Mouse (Mus musculus): ENCODE measurements around the gene Corin. TPM values are rescaled to one million over a fixed set of nuclear protein-coding genes. Genes with fewer than 3 reads are reported as not detected.

Corin gene
- polyA plus RNA-seq (2014; fragmentation: Nextera tagmentation; extraction: Ambion mirVana): 8.8 and 10.2 TPM in 2 replicates

DNA sequence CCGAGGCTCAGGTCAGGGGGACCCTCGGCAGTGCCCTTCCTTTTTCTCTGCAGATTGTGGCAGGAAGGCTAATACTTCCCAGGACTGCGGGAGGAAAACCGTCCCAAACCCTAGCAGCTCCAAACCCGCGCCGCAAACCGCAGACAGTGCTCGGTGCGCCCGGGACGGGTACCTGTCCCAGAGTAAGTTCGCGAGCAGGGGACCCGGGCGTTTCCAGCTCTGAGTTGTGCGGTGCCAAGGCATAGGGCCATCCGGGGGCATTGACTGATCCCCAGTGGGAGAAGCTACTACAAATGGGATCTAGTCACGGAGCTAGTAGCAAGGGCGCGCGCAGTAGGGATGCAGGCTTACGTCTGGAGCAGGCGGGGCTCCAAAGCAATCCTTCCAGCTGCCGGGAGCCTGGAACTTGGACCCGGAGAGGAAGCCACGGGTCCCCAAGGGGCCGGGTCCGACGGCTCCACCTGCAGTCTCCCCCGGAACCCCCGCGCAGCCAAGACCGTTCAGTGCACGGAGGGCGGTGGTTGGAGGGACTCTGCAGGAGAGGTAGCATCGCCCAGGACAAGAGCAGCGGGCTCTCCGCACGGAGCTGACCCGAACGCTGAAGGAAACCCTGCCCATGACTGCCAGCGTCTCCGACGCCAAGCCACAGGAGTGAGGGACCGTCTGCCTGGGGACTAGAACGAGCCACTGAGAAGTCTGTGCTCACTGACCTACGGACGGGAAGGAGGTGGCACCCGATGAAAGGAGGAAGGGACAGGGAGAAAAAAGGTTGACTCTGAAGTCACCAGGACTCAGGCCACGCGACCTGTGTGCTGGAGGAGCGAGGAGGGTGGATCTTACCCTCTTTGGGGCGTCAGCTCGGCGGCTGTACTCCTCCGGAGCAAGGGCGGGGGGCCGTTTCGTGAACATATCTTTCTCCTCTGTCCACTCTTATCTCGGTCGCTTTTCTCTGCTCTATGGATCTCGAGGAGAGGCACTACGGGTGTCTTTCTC, at the start of gene Corin:
Gene Corin (minus strand): TSS at position 943 of the 993 bp plus-strand sequence.
- ATAC-seq (ENCODE audit: low FRiP score) (peak; percentile 38), DNase-seq (ENCODE audit: low spot score) (peak; percentile 43)
- Histone ChIP-seq H3K4me3 (ENCODE audit: low read depth, low read length) (peak within 1 kb of the TSS; percentile 39), H3K4me2 (replicated peaks; ENCODE audit: low read depth, low read length) (peak within 1 kb of the TSS; percentile 64), H3K9me3 (ENCODE audit: control insufficient read depth, low read length) (no peaks in the 10 kb centered on the region), H3K27ac (ENCODE audit: low read depth, low read length) (no peak within 1 kb of the TSS), H3K27me3 (ENCODE audit: control insufficient read depth, insufficient read depth, low read length) (peaks cover 25% of the 10 kb centered on the region), H3K9ac (ENCODE audit: low read depth, low read length) (peak within 1 kb of the TSS; percentile 25; the same call in 1 of the 2 replicates), H3K36me3 (ENCODE audit: control insufficient read depth, insufficient read depth, low read length) (no peaks in the 10 kb centered on the region), H3K4me1 (replicated peaks; ENCODE audit: control insufficient read depth, insufficient read depth, low read length) (peaks cover 3% of the 10 kb centered on the region; the same call in 1 of the 2 replicates)
- 2% methylated on average over 64 of the region's 64 CpGs for WGBS

DNA sequence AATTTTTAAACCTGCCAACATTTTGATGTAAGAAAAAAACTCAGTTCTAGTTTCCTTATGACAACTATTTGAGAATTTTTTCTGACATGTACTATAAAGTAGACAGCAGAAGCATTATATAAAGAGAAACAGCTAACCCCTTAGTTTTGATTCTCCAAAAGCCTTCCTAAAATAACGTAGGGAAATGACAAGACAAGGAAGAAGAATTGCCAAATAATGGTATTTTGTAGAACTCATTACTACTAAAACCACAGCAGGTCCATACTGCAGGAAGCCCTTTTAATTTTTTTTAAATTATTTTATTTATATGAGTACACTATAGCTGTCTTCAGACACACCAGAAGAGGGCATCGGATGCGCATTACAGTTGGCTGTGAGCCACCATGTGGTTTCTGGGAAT, 46.9 kb upstream of the Corin start:
- Histone ChIP-seq H3K27me3 (ENCODE audit: control insufficient read depth, insufficient read depth, low read length) (no peaks in the 10 kb centered on the region), H3K9ac (ENCODE audit: low read depth, low read length) (no peak overlapping the region), H3K36me3 (ENCODE audit: control insufficient read depth, insufficient read depth, low read length) (peaks cover 2% of the 10 kb centered on the region; the same call in 1 of the 2 replicates), H3K4me3 (ENCODE audit: low read depth, low read length) (no peak overlapping the region), H3K4me2 (replicated peaks; ENCODE audit: low read depth, low read length) (no peak overlapping the region), H3K27ac (ENCODE audit: low read depth, low read length) (no peak overlapping the region), H3K4me1 (replicated peaks; ENCODE audit: control insufficient read depth, insufficient read depth, low read length) (no peaks in the 10 kb centered on the region), H3K9me3 (ENCODE audit: control insufficient read depth, low read length) (no peaks in the 10 kb centered on the region)
- 95% methylated on average over 3 of the region's 3 CpGs for WGBS
- ATAC-seq (ENCODE audit: low FRiP score) (no peak), DNase-seq (ENCODE audit: low spot score) (no peak)

DNA sequence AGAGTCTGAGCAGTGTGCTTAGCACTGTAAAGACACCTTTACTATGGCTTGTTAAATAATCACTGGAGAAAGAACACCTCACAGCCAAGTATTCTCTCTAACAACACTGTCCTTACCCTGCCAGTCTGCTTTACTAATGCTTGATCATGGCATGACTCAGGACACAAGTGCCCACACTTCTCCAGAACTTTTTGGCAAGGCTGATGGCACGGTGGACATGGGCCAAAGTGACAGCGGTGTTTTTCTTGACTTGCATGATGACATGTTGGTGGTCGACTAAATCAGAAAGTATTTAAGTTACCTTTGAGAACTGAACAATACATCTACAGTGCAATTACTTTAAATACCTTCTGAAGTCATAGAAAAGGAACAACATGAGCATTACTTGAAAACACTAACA, 24.6 kb upstream of the Corin start:
- H3K9me3 ChIP-seq (ENCODE audit: control insufficient read depth, low read length): no peaks in the 10 kb centered on the region
- H3K4me2 ChIP-seq (replicated peaks; ENCODE audit: low read depth, low read length): no peak overlapping the region
- 95% methylated on average over 3 of the region's 3 CpGs for WGBS
- H3K9ac ChIP-seq (ENCODE audit: low read depth, low read length): no peak overlapping the region
- no peaks in the 10 kb centered on the region for H3K27me3 ChIP-seq (ENCODE audit: control insufficient read depth, insufficient read depth, low read length)
- H3K4me1 ChIP-seq (replicated peaks; ENCODE audit: control insufficient read depth, insufficient read depth, low read length): no peaks in the 10 kb centered on the region
- DNase-seq (ENCODE audit: low spot score): no peak
- no peak overlapping the region for H3K27ac ChIP-seq (ENCODE audit: low read depth, low read length)
- ATAC-seq (ENCODE audit: low FRiP score): no peak
- H3K4me3 ChIP-seq (ENCODE audit: low read depth, low read length): no peak overlapping the region
- H3K36me3 ChIP-seq (ENCODE audit: control insufficient read depth, insufficient read depth, low read length): peaks cover 8% of the 10 kb centered on the region

DNA sequence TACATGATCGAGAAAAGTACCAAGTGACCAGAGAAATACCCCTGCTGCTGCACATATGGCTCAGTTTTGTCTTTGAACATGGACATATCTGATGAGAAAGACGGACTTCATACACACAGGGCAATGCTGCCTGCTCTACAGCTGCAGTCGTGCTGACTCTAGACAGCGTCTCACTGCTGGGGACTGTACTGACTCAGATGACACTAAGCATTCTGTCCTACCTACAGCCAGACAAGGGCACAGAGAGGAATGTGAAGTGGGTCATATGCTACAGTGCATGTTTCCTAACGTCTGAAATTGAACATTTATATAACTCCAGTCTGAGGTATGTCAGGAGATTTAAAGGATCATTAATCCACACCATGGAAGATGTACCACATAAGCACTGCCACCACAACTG, 9.5 kb upstream of the Corin start:
- Histone ChIP-seq H3K27me3 (ENCODE audit: control insufficient read depth, insufficient read depth, low read length) (no peaks in the 10 kb centered on the region), H3K4me2 (replicated peaks; ENCODE audit: low read depth, low read length) (no peak overlapping the region), H3K9ac (ENCODE audit: low read depth, low read length) (no peak overlapping the region), H3K27ac (ENCODE audit: low read depth, low read length) (no peak overlapping the region), H3K9me3 (ENCODE audit: control insufficient read depth, low read length) (no peaks in the 10 kb centered on the region), H3K4me3 (ENCODE audit: low read depth, low read length) (no peak overlapping the region), H3K4me1 (replicated peaks; ENCODE audit: control insufficient read depth, insufficient read depth, low read length) (no peaks in the 10 kb centered on the region), H3K36me3 (ENCODE audit: control insufficient read depth, insufficient read depth, low read length) (no peaks in the 10 kb centered on the region)
- DNase-seq (ENCODE audit: low spot score) (no peak), ATAC-seq (ENCODE audit: low FRiP score) (no peak)
- 94% methylated on average over 5 of the region's 5 CpGs for WGBS

DNA sequence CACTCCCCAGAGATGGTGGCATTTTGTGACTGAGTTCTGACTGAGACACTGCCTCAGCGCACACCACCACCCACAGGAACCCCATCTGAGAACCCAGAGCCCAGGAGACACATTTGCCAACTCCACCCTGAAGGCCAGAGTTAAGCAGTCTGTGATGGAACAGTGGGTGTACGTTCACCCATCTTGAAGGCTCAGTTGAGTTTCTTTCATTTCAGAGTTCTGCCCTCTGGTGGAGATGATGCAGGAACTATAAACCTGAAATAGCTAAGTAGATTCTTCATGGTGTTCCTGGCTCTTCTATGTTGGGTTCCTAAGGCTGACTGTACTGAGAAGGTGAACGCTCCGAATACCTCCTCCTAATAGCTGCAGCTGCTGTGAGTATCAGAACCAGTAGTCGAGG, 1.5 kb upstream of the Corin start:
- Histone ChIP-seq H3K27ac (ENCODE audit: low read depth, low read length) (no peak overlapping the region), H3K36me3 (ENCODE audit: control insufficient read depth, insufficient read depth, low read length) (no peaks in the 10 kb centered on the region), H3K4me1 (replicated peaks; ENCODE audit: control insufficient read depth, insufficient read depth, low read length) (peaks cover 3% of the 10 kb centered on the region; the same call in 1 of the 2 replicates), H3K4me3 (ENCODE audit: low read depth, low read length) (no peak overlapping the region), H3K4me2 (replicated peaks; ENCODE audit: low read depth, low read length) (no peak overlapping the region), H3K9me3 (ENCODE audit: control insufficient read depth, low read length) (no peaks in the 10 kb centered on the region), H3K27me3 (ENCODE audit: control insufficient read depth, insufficient read depth, low read length) (peaks cover 25% of the 10 kb centered on the region), H3K9ac (ENCODE audit: low read depth, low read length) (no peak overlapping the region)
- DNase-seq (ENCODE audit: low spot score) (peak; percentile 29), ATAC-seq (ENCODE audit: low FRiP score) (no peak)
- 82% methylated on average over 5 of the region's 5 CpGs for WGBS

DNA sequence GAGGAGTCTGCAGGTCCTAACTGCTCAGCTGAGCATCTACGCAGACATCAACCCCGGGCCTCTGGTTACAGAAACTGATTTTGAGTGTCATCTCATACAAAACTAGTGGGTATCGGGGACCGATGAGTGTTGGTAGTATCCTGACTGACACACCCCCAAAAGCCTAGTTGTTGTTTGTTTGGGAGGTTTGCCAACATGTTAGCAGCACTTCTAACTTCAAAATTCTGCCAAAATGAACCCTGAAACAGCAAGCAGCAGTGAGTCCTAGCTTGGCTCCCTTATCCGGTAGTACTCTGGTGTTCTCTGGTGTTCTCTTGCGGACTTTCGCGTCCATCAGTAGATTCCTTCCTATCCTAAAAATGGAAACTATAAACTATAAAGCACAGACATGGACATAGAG, 1.5 kb downstream of the Corin start:
- Histone ChIP-seq H3K27ac (ENCODE audit: low read depth, low read length) (no peak overlapping the region), H3K9me3 (ENCODE audit: control insufficient read depth, low read length) (no peaks in the 10 kb centered on the region), H3K4me1 (replicated peaks; ENCODE audit: control insufficient read depth, insufficient read depth, low read length) (peaks cover 3% of the 10 kb centered on the region; the same call in 1 of the 2 replicates), H3K27me3 (ENCODE audit: control insufficient read depth, insufficient read depth, low read length) (peaks cover 25% of the 10 kb centered on the region), H3K36me3 (ENCODE audit: control insufficient read depth, insufficient read depth, low read length) (no peaks in the 10 kb centered on the region), H3K4me2 (replicated peaks; ENCODE audit: low read depth, low read length) (no peak overlapping the region), H3K4me3 (ENCODE audit: low read depth, low read length) (no peak overlapping the region), H3K9ac (ENCODE audit: low read depth, low read length) (no peak overlapping the region)
- ATAC-seq (ENCODE audit: low FRiP score) (no peak), DNase-seq (ENCODE audit: low spot score) (no peak)
- WGBS: 71% methylated on average over 8 of the region's 8 CpGs

DNA sequence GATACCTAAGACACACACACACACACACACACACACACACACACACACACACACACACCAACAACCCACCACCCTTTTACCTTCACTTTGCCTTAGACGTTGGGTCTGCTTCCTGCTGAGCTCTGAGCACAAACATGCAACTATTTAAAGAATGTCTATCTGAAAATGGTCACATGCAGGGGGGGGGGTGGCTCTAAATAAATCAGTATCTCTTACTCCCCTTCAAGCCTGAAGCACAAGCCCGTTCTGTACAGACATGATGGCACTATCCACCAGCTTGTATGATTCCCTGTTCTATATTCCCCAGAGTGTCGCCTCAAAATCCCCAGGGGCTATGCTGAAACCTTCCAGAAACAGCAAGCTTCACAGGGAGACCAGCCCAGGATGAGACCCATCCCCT, 2.5 kb downstream of the Corin start:
- Histone ChIP-seq H3K9me3 (ENCODE audit: control insufficient read depth, low read length) (no peaks in the 10 kb centered on the region), H3K36me3 (ENCODE audit: control insufficient read depth, insufficient read depth, low read length) (no peaks in the 10 kb centered on the region), H3K4me3 (ENCODE audit: low read depth, low read length) (no peak overlapping the region), H3K4me2 (replicated peaks; ENCODE audit: low read depth, low read length) (no peak overlapping the region), H3K9ac (ENCODE audit: low read depth, low read length) (no peak overlapping the region), H3K27ac (ENCODE audit: low read depth, low read length) (no peak overlapping the region), H3K4me1 (replicated peaks; ENCODE audit: control insufficient read depth, insufficient read depth, low read length) (peaks cover 3% of the 10 kb centered on the region; the same call in 1 of the 2 replicates), H3K27me3 (ENCODE audit: control insufficient read depth, insufficient read depth, low read length) (peaks cover 25% of the 10 kb centered on the region)
- no peak for DNase-seq (ENCODE audit: low spot score)
- 57% methylated on average over 3 of the region's 3 CpGs for WGBS
- no peak for ATAC-seq (ENCODE audit: low FRiP score)

DNA sequence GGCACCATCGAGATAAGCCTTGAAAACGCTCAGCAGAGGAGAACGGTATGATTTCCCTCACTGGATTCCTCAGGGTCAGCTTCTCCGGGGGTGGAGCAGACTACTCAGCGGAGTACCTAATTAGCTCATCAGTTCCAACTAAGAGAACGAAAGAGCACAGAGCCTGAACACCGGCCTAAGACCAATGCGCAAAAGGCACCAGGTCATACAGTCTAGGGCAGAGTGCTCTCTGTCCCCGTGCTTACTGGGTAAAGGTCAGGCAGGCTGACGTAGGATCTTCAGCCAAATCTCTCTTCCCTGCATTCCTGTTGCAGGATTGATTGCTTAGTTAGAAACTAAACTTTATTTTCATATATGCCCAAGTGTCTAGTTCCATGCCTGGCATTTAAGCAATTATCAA, 6.0 kb downstream of the Corin start:
- H3K9me3 ChIP-seq (ENCODE audit: control insufficient read depth, low read length): no peaks in the 10 kb centered on the region
- H3K4me1 ChIP-seq (replicated peaks; ENCODE audit: control insufficient read depth, insufficient read depth, low read length): no peaks in the 10 kb centered on the region
- no peak overlapping the region for H3K4me2 ChIP-seq (replicated peaks; ENCODE audit: low read depth, low read length)
- H3K9ac ChIP-seq (ENCODE audit: low read depth, low read length): no peak overlapping the region
- WGBS: 82% methylated on average over 10 of the region's 10 CpGs
- H3K36me3 ChIP-seq (ENCODE audit: control insufficient read depth, insufficient read depth, low read length): no peaks in the 10 kb centered on the region
- H3K4me3 ChIP-seq (ENCODE audit: low read depth, low read length): no peak overlapping the region
- no peak for ATAC-seq (ENCODE audit: low FRiP score)
- no peak for DNase-seq (ENCODE audit: low spot score)
- H3K27me3 ChIP-seq (ENCODE audit: control insufficient read depth, insufficient read depth, low read length): peaks cover 7% of the 10 kb centered on the region
- no peak overlapping the region for H3K27ac ChIP-seq (ENCODE audit: low read depth, low read length)

DNA sequence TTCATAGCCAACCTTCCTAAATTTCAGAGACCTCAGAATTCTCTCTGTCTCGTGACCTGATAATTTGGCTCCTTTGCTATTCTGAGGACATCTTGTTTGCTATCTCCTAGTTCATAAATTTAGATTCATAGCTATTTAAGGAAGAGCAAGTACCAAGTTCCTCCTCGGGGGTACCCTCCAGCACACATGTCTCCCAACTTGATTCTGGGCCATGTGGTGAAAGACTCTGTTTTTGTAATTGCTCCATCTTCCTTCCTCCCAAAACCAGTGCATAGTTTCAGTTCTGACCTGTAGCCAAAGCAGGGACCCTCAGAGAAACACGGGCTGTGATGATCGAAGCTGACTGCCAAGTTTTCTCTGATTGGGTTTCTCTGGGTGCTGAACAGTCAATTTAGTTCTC, 7.5 kb downstream of the Corin start:
- DNase-seq (ENCODE audit: low spot score) (no peak), ATAC-seq (ENCODE audit: low FRiP score) (no peak)
- Histone ChIP-seq H3K9me3 (ENCODE audit: control insufficient read depth, low read length) (no peaks in the 10 kb centered on the region), H3K36me3 (ENCODE audit: control insufficient read depth, insufficient read depth, low read length) (no peaks in the 10 kb centered on the region), H3K4me2 (replicated peaks; ENCODE audit: low read depth, low read length) (no peak overlapping the region), H3K4me1 (replicated peaks; ENCODE audit: control insufficient read depth, insufficient read depth, low read length) (no peaks in the 10 kb centered on the region), H3K27ac (ENCODE audit: low read depth, low read length) (no peak overlapping the region), H3K27me3 (ENCODE audit: control insufficient read depth, insufficient read depth, low read length) (no peaks in the 10 kb centered on the region), H3K9ac (ENCODE audit: low read depth, low read length) (no peak overlapping the region), H3K4me3 (ENCODE audit: low read depth, low read length) (no peak overlapping the region)
- WGBS: 85% methylated on average over 4 of the region's 4 CpGs
